Mouse (Mus musculus) lung, adult 2 months (tissue): ENCODE data around the gene Ift122.

Experiments
- CTCF ChIP-seq: fragments of 200-500 bp; IDR thresholded peaks from 2 replicates; pipeline ENCODE4 v1.5.1; 2011; ENCODE audit warnings: mild to moderate bottlenecking, low read length, control low read depth; ENCODE audit not compliant: insufficient read depth
- POLR2A ChIP-seq: fragments of 200-500 bp; IDR thresholded peaks from 2 replicates; pipeline ENCODE4 v1.6.1; 2011; ENCODE audit warnings: low read depth, mild to moderate bottlenecking, control low read depth, low read length, borderline replicate concordance; ENCODE audit errors: extremely low read depth

- TF ChIP-seq CTCF (no peak), POLR2A (no peak)
Measured at GRCm38 (mm10) chr6:115856361-115856745, 3.1 kb downstream of the Ift122 start.
